Mouse (Mus musculus) liver, adult 10 weeks (tissue): ENCODE data around the gene Mmgt1. TPM values are rescaled to one million over a fixed set of nuclear protein-coding genes. Genes with fewer than 3 reads are reported as not detected.

Source experiments
- polyA plus RNA-seq: library from polyadenylated mRNA; stranded (reverse); fragments of 350-450 nt; fragmentation: Illumina TruSeq; extraction: RNeasy Lipid Tissue Mini Kit (QIAGEN cat#74804); gene quantifications from one replicate; pipeline ENCODE4 v1.2.3, GENCODE M21; 2014; ENCODE audit warnings: low read depth, low replicate concordance

The Mmgt1 gene
- 38.5 TPM for polyA plus RNA-seq

GRCm38 (mm10) chrX:56597887-56598640 lies at the start of gene Mmgt1:
Mmgt1 (minus strand) TSS chrX:56598069.

GRCm38 (mm10) chrX:56609623-56610317 lies 11.9 kb upstream of the Mmgt1 start, which contains the start of gene Slc9a6:
Slc9a6 (plus strand) TSS chrX:56609757.

DNA sequence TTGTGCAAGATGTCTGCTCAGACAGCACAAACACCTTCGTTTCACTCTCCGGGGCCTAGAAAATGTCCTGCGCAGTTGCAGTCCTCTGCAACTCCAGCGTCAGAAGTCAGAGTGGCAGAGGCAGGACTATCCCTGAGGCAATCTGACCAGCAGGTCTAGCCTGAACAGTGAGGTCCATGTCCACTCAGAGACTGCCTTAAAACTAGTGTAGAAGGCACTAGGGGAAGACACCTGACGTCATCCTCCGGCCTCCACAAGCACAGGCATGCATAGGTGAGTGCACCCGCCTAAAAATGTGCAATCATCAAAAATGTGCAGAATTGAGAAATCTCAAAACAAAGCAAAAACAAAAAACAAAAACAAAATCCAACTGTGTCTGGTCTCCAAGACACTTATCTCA lies 48.4 kb downstream of the Mmgt1 start, which contains the start of gene Gm648:
Gene Gm648, minus strand, starts transcription at position 101 of the 400 bp plus-strand sequence.

Other genes with a start within 250 kb of the Mmgt1 start
- not detected for gene Smim10l2a, start 223.5 kb downstream of the Mmgt1 start, polyA plus RNA-seq
- gene Gm2174, start 150.1 kb downstream of the Mmgt1 start, polyA plus RNA-seq: not detected
- 8.4 TPM for gene Ints6l, start 143.2 kb downstream of the Mmgt1 start, polyA plus RNA-seq
- not detected for gene Gm10477, start 73.3 kb downstream of the Mmgt1 start, polyA plus RNA-seq
- not detected for gene Gm648, start 48.5 kb downstream of the Mmgt1 start, polyA plus RNA-seq
- gene Slc9a6, start 11.7 kb upstream of the Mmgt1 start, polyA plus RNA-seq: 11.6 TPM
- 7.3 TPM for gene Fhl1, start 133.7 kb upstream of the Mmgt1 start, polyA plus RNA-seq
- gene Map7d3, start 224.3 kb upstream of the Mmgt1 start, polyA plus RNA-seq: not detected